Mouse (Mus musculus) retina, postnatal 1 day (tissue): ENCODE data around the gene Tlx2.

Experiments
- DNase-seq: peaks from one replicate; pipeline ENCODE4 v3.0.0-alpha.2; 2012

The Tlx2 gene

DNA sequence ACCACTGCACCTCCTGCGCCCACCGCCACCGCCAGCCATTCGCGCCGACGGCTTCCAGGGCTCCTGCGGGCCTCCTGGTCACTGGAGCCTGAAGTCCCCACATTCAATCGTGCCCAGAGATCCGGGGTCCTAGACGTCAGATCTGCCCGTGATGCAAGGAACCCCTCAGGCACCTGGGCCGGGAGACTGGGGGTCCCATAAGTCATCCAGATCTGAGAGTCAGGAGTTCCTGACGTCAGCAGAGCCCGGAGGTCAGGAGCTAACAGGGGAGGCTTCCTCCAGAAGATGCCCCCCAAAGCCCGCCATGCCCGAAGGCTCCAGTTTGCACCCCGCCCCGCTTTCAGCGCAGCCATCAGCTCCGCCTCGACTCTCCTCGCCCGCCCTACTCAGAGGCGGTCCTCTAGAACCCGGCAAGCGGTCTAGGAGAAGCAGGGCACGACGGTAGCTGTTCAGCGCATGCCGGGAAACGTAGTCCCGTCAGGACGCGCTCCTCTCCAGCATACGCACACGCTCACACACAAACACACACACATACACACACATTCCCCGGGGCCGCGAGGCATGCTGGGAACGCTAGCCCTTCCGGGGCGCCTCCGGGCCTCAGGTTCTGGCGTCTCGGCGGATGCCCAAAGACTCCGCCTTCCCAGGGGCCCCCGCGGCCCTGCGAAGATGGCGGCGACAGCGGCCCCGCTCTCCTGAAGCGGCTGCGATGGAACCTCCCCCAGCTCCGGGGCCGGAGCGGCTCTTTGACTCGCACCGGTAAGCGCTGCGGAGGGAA is 15.8 kb downstream of the Tlx2 start, which contains the start of gene Aup1:
TSS of gene Aup1 (plus strand) at position 448 of the 778 bp plus-strand sequence.
- peak; percentile 100 for DNase-seq

GRCm38 (mm10) chr6:83053136-83053960 is 16.7 kb downstream of the Tlx2 start:
- DNase-seq, result peak; percentile 54

DNA sequence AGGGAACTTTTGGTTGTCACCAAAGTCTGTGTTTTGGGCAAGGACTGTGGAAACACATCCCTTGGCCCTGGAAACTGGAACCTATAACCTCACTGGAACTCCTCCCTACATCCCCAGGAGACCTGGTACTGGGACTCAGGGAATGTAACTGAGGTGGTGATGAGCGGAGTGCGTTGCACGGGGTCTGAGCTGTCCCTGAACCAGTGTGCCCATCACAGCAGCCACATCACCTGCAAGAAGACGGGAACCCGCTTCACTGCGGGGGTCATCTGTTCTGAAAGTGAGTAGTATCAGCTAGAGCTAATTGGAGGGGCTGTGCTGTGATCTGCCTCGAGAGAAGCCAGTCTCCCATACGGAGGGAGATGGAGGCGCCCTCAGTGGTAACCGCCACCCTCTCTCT is 20.7 kb downstream of the Tlx2 start:
- no peak for DNase-seq

DNA sequence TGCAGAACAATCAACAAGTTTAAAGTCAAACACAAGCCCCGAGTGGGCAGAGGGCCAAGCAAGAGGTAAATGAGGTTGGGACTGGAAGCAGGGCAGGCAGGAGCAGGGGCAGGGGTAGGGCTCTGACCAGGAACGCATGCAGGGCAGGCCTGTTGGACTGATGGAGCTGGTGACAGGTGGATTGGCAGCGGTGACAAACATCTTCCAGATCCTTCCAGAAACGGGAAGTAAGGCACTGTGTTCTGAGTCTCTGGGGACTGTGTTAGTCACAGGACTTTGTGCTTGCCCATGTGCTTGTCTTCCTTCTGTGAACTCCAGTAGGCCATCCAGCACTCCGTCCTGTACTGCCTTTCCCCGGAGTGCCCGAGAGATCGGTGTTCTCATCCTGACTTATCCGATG is 25.4 kb downstream of the Tlx2 start:
- no peak for DNase-seq

- no peak for DNase-seq
Observed at GRCm38 (mm10) chr6:83043993-83044392, 26.1 kb downstream of the Tlx2 start.

GRCm38 (mm10) chr6:83043561-83043960 is 26.5 kb downstream of the Tlx2 start:
- no peak for DNase-seq

- no peak for DNase-seq
Observed at GRCm38 (mm10) chr6:83040601-83041000, 29.5 kb downstream of the Tlx2 start.

DNA sequence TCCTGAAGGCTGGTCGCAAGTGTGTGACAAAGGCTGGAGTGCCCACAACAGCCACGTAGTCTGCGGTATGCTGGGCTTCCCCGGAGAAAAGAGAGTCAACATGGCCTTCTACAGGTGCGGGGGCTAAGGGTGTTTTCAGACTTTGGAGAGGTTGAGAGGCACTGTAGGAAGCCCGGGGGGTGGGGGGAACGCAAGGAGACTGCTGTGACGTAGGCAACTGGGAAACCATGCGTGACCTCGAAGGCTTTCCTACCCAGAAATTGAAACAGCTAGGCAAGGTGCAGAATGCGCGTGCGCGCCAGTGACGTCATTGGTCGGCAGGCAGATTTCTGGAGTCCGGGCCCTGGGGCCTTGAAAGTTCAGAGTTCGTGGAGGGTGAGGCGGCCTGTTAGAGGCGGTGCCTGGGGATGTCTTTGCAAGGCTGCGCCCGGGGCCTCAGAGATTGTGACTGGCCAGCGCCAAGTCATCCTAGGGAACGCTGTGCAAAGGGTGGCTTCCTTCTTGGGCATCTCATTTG is 31.5 kb downstream of the Tlx2 start:
- peak; percentile 87 for DNase-seq

DNA sequence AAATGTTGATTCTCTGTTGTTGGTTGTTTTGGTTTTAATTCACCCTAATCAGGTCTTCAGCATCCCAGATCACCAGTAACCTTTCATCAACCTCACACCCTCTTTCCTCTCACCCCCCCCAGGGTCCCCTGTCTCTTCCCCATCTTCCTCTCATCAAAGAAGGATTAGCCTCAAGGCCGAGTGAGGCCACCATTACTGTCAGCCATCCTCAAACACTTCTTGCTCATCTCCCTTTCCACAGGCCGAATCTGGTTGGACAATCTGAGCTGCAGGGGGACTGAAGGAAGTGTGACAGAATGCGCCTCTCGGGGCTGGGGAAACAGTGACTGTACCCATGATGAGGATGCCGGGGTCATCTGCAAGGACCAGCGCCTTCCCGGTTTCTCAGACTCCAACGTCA is 32.9 kb downstream of the Tlx2 start:
- DNase-seq, result no peak

DNA sequence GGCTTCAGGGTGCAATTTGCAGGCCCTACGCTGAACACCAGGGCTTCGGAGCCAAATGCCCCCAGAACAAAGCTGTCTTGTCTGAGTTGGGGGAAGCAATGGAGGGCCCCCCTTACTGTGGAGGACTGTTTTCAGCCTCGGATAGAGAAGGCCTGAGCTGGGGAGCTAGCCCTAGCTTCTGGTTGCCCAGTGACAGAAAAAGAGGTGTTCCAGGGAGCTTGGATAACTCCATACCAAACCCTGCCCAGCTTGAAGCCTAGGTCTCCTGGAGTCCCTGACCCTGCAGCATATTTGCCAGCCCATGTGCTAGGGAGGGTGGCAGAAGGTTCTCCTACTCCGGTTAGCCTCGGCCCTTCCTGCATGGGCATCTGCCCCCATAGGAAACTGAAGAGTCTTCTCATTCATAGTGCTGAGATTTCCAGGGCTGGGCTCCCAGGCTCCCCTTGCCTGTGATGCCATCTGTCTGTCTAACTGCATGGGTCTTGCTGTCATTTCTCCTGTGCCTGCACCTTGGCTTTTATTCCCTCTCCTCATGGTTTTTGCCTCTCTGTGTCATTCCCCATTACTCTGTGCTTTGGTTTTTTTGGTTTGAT is 35.5 kb downstream of the Tlx2 start:
- DNase-seq, result no peak

DNA sequence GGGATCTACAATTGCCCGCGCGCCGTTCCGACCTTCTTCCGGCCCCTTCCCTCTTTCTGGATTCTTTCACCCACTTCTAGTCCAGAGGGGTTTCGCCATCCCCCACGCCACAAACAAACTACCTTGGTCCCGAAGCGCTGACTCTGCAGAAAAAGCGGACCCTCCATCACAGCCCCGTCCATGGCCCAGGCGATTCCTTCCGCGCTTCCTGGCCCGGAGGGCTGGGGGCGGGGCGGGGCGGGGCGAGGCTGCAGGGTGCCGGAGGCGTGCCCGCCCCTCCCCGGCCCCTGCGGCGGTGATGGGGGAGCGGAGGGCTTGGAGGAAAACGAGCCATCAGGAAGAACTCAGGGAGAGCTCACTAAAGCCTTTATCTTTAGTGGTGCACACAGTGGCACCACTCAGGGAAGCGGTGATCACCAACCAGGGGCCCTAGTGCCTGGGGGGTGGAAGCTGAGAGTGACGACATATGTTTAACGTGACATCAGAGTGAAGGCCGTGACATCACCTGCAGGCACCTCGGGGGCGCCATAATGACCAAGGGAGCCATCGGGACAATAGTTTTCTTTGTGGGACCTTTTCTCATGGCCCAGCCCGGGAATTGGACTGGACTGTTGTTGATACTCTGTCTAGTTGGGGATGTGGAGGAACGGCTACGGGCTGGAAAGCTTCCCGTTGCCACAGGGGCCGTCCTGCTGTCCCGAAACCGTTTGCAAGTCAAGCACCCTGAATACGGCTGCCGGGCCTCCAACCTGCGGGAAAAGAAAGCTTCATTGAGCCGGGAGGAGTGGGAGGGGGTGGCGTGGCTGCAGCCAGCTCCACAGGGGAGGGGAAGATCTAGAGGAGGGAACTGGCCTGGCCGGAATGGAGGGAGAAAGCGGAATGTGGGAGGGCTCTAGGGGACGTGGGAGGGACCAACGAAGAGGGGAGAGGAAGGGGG is 36.6 kb downstream of the Tlx2 start, which contains the start of the genes Dok1 and Loxl3:
TSS of gene Dok1 (minus strand) at position 223 of the 937 bp plus-strand sequence.
TSS of gene Loxl3 (plus strand) at position 925 of the 937 bp plus-strand sequence.
- peak; percentile 82 for DNase-seq

GRCm38 (mm10) chr6:83032769-83033191 is 37.3 kb downstream of the Tlx2 start:
- DNase-seq, result peak; percentile 71

GRCm38 (mm10) chr6:83031921-83032590 is 38.0 kb downstream of the Tlx2 start:
- no peak for DNase-seq

DNA sequence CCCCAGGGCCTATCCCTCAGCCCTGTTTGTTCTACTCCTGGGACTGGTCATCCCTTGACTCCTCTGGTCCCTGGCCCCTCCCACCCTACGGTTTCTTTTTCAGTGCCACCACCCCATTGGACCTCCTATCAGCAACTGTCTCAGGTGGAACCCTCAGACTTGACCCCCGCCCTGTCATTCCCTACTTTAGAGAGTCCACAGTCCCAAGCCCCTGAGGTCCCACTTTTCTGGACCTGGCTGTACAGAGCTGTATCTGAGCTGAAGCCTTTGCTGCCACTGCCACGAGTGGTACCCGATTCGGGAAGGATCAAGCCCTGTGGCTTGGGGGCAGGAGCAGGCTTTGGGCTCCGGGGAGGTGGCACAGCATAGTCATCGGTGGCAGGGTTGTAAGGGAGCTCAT is 39.0 kb downstream of the Tlx2 start:
- no peak for DNase-seq

DNA sequence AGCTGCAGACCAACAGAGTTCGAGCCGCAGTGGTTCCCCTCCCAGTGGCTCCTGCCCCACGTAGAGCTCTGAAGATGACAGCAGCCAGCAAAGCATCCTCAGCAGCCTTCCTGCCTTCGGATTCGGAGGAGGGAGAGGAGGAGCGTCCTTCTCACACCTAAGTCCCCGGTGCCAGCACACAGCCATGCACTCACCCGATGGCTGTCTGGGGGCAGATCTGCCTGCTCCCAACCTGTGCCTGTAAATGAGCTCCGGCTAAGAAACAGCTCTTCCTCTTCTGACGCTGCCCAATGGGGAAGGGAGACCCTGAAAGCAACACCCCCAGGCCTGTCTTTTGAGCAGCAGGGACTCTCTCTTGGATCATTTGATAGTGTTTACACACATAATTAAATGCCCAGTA is 40.3 kb downstream of the Tlx2 start:
- no peak for DNase-seq

- DNase-seq, result no peak
Observed at GRCm38 (mm10) chr6:83027706-83028105, 42.4 kb downstream of the Tlx2 start.

DNA sequence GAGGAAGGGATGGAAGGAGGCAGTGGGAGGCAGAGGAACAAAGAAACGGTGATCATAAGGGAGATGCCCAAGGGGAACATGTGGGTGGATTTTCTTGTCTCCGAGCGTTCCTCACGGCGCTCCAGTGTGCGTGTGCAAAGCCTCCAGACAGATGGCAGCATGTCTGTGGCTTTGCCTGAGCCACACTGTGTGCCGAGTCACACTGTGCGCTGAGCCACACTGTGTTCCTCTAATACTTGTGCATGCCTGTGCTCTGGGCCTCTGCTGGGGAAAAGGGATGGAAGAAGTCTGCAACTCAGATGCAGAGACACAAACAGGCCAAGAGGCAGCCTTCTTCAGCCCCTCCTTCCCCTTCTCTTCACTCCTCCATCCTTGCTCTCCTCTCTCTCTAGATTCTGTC is 42.8 kb downstream of the Tlx2 start:
- DNase-seq, result no peak

DNA sequence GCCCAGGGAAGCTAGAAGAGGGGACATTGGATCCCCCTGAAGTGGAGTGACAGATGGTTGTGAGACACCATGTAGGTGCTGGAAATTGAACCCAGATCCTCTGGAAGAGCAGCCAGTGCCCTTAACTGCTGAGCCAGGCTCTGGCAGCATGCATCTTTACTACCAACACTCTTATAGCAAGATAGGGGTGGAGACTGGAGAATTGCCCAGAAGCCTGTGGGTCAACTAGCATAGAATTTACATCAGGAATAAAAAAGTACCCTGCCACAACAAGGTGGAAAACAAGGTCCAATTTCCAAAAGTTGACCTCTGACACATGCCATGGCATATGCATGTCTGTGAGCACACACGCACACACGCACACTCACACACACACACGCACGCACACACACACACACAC is 44.9 kb downstream of the Tlx2 start:
- DNase-seq, result no peak

- no peak for DNase-seq
Observed at GRCm38 (mm10) chr6:83024421-83024820, 45.7 kb downstream of the Tlx2 start.

- DNase-seq, result no peak
Observed at GRCm38 (mm10) chr6:83023786-83024185, 46.3 kb downstream of the Tlx2 start.

GRCm38 (mm10) chr6:83023008-83023407 is 47.1 kb downstream of the Tlx2 start:
- DNase-seq, result no peak
